Mouse (Mus musculus): ENCODE results near the gene Tbc1d21. TPM values are rescaled to one million over a fixed set of nuclear protein-coding genes. Genes with fewer than 3 reads are reported as not detected.

Gene Tbc1d21
- polyA plus RNA-seq, 2 experiments = not detected

DNA sequence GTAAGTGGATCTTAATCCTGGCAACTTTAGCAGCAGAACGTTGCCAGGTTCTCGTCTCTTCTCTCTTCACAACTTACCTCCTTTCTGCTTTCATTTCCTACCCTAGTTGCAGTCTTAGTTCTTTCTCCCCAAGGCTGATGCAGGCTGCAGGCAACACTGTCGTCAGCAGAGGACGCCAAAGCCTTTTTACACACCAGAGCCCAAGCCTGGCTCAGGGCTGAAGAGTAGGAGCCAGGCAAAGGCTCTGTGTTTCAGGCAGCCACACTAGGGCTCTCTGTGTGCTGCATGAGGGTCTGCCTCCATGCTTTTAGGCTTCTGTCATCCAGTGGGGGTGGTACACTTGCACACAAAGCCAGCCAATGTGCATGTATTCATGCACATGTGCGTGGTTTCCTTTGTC lies 40.0 kb downstream of the Tbc1d21 start:
- WGBS = 19% methylated on average over 5 of the region's 5 CpGs
- H3K4me1 ChIP-seq (ENCODE audit: control insufficient read depth, insufficient read depth, low read length) = 0 out of 2 replicates have a peak, but pooled peaks cover 6% of the 10 kb centered on the region

GRCm38 (mm10) chr9:58327382-58327781 lies 42.9 kb downstream of the Tbc1d21 start:
- Histone ChIP-seq H3K4me3 (replicated peaks; ENCODE audit: low read length) (no peak overlapping the region), H3K9me3 (ENCODE audit: control insufficient read depth, low read length) (no peaks in the 10 kb centered on the region), H3K9ac (ENCODE audit: low read depth, low read length, severe bottlenecking) (no peak overlapping the region), H3K27me3 (ENCODE audit: control insufficient read depth, insufficient read depth, low read length) (no peaks in the 10 kb centered on the region), H3K36me3 (ENCODE audit: control insufficient read depth, insufficient read depth, low read length) (no peaks in the 10 kb centered on the region), H3K4me1 (ENCODE audit: control insufficient read depth, insufficient read depth, low read length) (0 out of 2 replicates have a peak, but pooled peaks cover 8% of the 10 kb centered on the region), H3K4me2 (replicated peaks; ENCODE audit: low read depth, low read length, severe bottlenecking) (no peak overlapping the region), H3K27ac (replicated peaks; ENCODE audit: low read depth, low read length) (no peak overlapping the region)
- ATAC-seq (ENCODE audit: low FRiP score, low read depth) (no peak), DNase-seq (ENCODE audit: low spot score) (no peak)
- whole genome bisulfite sequencing = 33% methylated on average over 1 of the region's 1 CpGs
- no peak for TF ChIP-seq POLR2A (IDR thresholded peaks at IDR 0.05; ENCODE audit: borderline replicate concordance, extremely low read depth, insufficient read depth, insufficient read length)

More for the DNA sequence above, 40.0 kb downstream of the Tbc1d21 start:
- H3K4me3 ChIP-seq (replicated peaks; ENCODE audit: low read length) = no peak overlapping the region
- no peak overlapping the region for H3K9ac ChIP-seq (ENCODE audit: low read depth, low read length, severe bottlenecking)
- TF ChIP-seq POLR2A (IDR thresholded peaks at IDR 0.05; ENCODE audit: borderline replicate concordance, extremely low read depth, insufficient read depth, insufficient read length) = no peak
- H3K4me2 ChIP-seq (replicated peaks; ENCODE audit: low read depth, low read length, severe bottlenecking) = no peak overlapping the region
- no peak overlapping the region for H3K27ac ChIP-seq (replicated peaks; ENCODE audit: low read depth, low read length)
- DNase-seq (ENCODE audit: low spot score) = peak; percentile 52
- H3K9me3 ChIP-seq (ENCODE audit: control insufficient read depth, low read length) = no peaks in the 10 kb centered on the region
- peak; percentile 62; the same call in 1 of the 2 replicates for ATAC-seq (ENCODE audit: low FRiP score, low read depth)
- H3K36me3 ChIP-seq (ENCODE audit: control insufficient read depth, insufficient read depth, low read length) = no peaks in the 10 kb centered on the region
- H3K27me3 ChIP-seq (ENCODE audit: control insufficient read depth, insufficient read depth, low read length) = no peaks in the 10 kb centered on the region

GRCm38 (mm10) chr9:58326477-58327180 lies 43.6 kb downstream of the Tbc1d21 start:
- no peaks in the 10 kb centered on the region for H3K27me3 ChIP-seq (ENCODE audit: control insufficient read depth, insufficient read depth, low read length)
- H3K9ac ChIP-seq (ENCODE audit: low read depth, low read length, severe bottlenecking) = no peak overlapping the region
- DNase-seq (ENCODE audit: low spot score) = no peak
- 20% methylated on average over 4 of the region's 4 CpGs for WGBS
- H3K27ac ChIP-seq (replicated peaks; ENCODE audit: low read depth, low read length) = 0 out of 2 replicates have a peak overlapping the region, but pooled peaks have one; percentile 13
- H3K9me3 ChIP-seq (ENCODE audit: control insufficient read depth, low read length) = no peaks in the 10 kb centered on the region
- 0 out of 2 replicates have a peak, but pooled peaks cover 8% of the 10 kb centered on the region for H3K4me1 ChIP-seq (ENCODE audit: control insufficient read depth, insufficient read depth, low read length)
- peak; percentile 41; the same call in 1 of the 2 replicates for ATAC-seq (ENCODE audit: low FRiP score, low read depth)
- H3K4me2 ChIP-seq (replicated peaks; ENCODE audit: low read depth, low read length, severe bottlenecking) = no peak overlapping the region
- no peak for TF ChIP-seq POLR2A (IDR thresholded peaks at IDR 0.05; ENCODE audit: borderline replicate concordance, extremely low read depth, insufficient read depth, insufficient read length)
- no peaks in the 10 kb centered on the region for H3K36me3 ChIP-seq (ENCODE audit: control insufficient read depth, insufficient read depth, low read length)
- no peak overlapping the region for H3K4me3 ChIP-seq (replicated peaks; ENCODE audit: low read length)

DNA sequence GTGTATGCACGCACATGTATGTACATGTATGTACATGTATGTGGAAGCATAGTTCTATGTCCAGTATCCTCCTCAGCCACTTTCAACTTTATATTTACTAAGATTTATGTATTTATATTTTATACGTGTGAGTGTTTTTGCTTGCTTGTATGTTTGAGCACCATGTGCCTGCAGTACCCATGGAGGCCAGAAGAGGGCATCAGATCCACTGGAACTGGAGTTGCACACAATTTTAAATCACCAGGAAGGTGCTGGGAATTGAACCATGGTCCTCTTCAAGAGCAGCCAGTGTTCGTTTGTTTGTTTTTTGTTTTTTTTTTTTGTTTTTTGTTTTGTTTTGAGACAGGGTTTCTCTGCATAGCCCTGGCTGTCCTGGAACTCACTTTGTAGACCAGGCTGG lies 48.6 kb downstream of the Tbc1d21 start:
- H3K4me1 ChIP-seq (ENCODE audit: control insufficient read depth, insufficient read depth, low read length) = peaks cover 16% of the 10 kb centered on the region
- ATAC-seq (ENCODE audit: low FRiP score, low read depth) = no peak
- H3K27ac ChIP-seq (replicated peaks; ENCODE audit: low read depth, low read length) = no peak overlapping the region
- 97% methylated on average over 3 of the region's 3 CpGs for WGBS
- TF ChIP-seq POLR2A (IDR thresholded peaks at IDR 0.05; ENCODE audit: borderline replicate concordance, extremely low read depth, insufficient read depth, insufficient read length) = no peak
- H3K9me3 ChIP-seq (ENCODE audit: control insufficient read depth, low read length) = no peaks in the 10 kb centered on the region
- no peak overlapping the region for H3K9ac ChIP-seq (ENCODE audit: low read depth, low read length, severe bottlenecking)
- H3K4me2 ChIP-seq (replicated peaks; ENCODE audit: low read depth, low read length, severe bottlenecking) = no peak overlapping the region
- no peaks in the 10 kb centered on the region for H3K27me3 ChIP-seq (ENCODE audit: control insufficient read depth, insufficient read depth, low read length)
- H3K4me3 ChIP-seq (replicated peaks; ENCODE audit: low read length) = no peak overlapping the region
- no peaks in the 10 kb centered on the region for H3K36me3 ChIP-seq (ENCODE audit: control insufficient read depth, insufficient read depth, low read length)
- no peak for DNase-seq (ENCODE audit: low spot score)

- DNase-seq (ENCODE audit: low spot score) (no peak), ATAC-seq (ENCODE audit: low FRiP score, low read depth) (no peak)
- H3K4me1 ChIP-seq (ENCODE audit: control insufficient read depth, insufficient read depth, low read length) = peaks cover 41% of the 10 kb centered on the region
- H3K36me3 ChIP-seq (ENCODE audit: control insufficient read depth, insufficient read depth, low read length) = no peaks in the 10 kb centered on the region
- no peak overlapping the region for H3K4me2 ChIP-seq (replicated peaks; ENCODE audit: low read depth, low read length, severe bottlenecking)
- TF ChIP-seq POLR2A (IDR thresholded peaks at IDR 0.05; ENCODE audit: borderline replicate concordance, extremely low read depth, insufficient read depth, insufficient read length) = no peak
- WGBS = 76% methylated on average over 2 of the region's 3 CpGs
- H3K9ac ChIP-seq (ENCODE audit: low read depth, low read length, severe bottlenecking) = no peak overlapping the region
- H3K27ac ChIP-seq (replicated peaks; ENCODE audit: low read depth, low read length) = no peak overlapping the region
- H3K27me3 ChIP-seq (ENCODE audit: control insufficient read depth, insufficient read depth, low read length) = no peaks in the 10 kb centered on the region
- no peak overlapping the region for H3K4me3 ChIP-seq (replicated peaks; ENCODE audit: low read length)
- H3K9me3 ChIP-seq (ENCODE audit: control insufficient read depth, low read length) = no peaks in the 10 kb centered on the region
These were observed 51.9 kb downstream of the Tbc1d21 start for GRCm38 (mm10) chr9:58318317-58318716.
